Mouse (Mus musculus): ENCODE results near the gene Ces1e. TPM values are rescaled to one million over a fixed set of nuclear protein-coding genes. Genes with fewer than 3 reads are reported as not detected.
"Not testable (repeated sequence)": the region's sequence is repeated elsewhere in the genome, so short reads cannot be mapped to it uniquely, and the experiment has no call there.

The Ces1e gene
- total and polyA plus RNA-seq, 3 experiments = not detected

DNA sequence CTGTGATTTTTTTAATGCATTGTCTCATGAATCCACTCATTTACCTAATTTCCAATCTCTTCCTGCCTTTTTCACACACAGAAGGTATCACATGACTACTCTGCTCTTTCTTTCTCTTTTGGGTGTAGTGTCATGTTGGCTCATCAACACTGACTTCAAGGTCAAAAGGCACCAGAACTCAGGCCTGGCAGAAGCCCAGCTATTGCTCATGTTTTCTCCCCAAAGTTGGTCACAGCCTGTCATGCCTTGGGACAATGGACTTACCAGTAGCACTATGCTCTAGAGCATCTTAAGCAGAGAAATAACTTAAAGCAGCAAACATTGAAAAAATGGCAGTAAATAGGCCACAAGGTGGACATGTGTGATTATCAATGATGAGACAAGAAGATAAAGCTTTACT lies 18.3 kb downstream of the Ces1e start:
- Histone ChIP-seq H3K9ac (ENCODE audit: insufficient read depth, low read depth) (no peak overlapping the region), H3K27me3 (replicated peaks) (no peaks in the 10 kb centered on the region), H3K9me3 (replicated peaks; ENCODE audit: low read length) (no peaks in the 10 kb centered on the region), H3K4me2 (ENCODE audit: insufficient read depth, low read depth, poor library complexity, severe bottlenecking) (no peak overlapping the region), H3K4me1 (ENCODE audit: control insufficient read depth in 1 of 2, insufficient read depth in 2 of 2) (no peaks in the 10 kb centered on the region), H3K36me3 (replicated peaks in 1 of 2; ENCODE audit: control insufficient read depth in 1 of 2, insufficient read depth in 1 of 2, low read length in 1 of 2) (no peaks in the 10 kb centered on the region), H3K27ac (ENCODE audit: insufficient read depth, low read depth) (no peak overlapping the region), H3K79me2 (replicated peaks; ENCODE audit: control insufficient read depth, extremely low read depth, insufficient read depth, poor library complexity, severe bottlenecking) (no peaks in the 10 kb centered on the region), H3K4me3 (replicated peaks in 1 of 3; ENCODE audit: low read depth in 2 of 3, low read length in 2 of 3, poor library complexity in 1 of 3) (no peak overlapping the region)
- in situ Hi-C loops (cut with MboI; ENCODE audit: low pct_ligation_motif_present, low pct_unique_long_range_greater_than_20kb, low sequenced_read_pairs) (no loop called here), dilution Hi-C loops (cut with MboI; ENCODE audit: extremely low pct_ligation_motif_present, extremely low pct_unique_long_range_greater_than_20kb, low sequenced_read_pairs) (no loop called here)
- no peak for DNase-seq (ENCODE audit: extremely low read depth)
- TF ChIP-seq MAX (IDR thresholded peaks at IDR 0.05; ENCODE audit: low read length) = no peak
- no peak for TF ChIP-seq TBP (conservative IDR thresholded peaks at IDR 0.05; ENCODE audit: low read depth, low read length)
- TF ChIP-seq NRF1 (IDR thresholded peaks at IDR 0.05; ENCODE audit: low read depth, low read length) = no peak
- no peak for TF ChIP-seq ELF1 (IDR thresholded peaks at IDR 0.05; ENCODE audit: low read depth, low read length)
- no peak for TF ChIP-seq GABPA (IDR thresholded peaks at IDR 0.05; ENCODE audit: insufficient replicate concordance, low read depth, low read length)
- no peak for TF ChIP-seq PAX5 (IDR thresholded peaks at IDR 0.05; ENCODE audit: low read length)
- no peak for TF ChIP-seq RAD21 (IDR thresholded peaks at IDR 0.05; ENCODE audit: low read depth, low read length)
- no peak for TF ChIP-seq MYC (IDR thresholded peaks at IDR 0.05; ENCODE audit: low read depth, low read length)
- no peak for TF ChIP-seq SIN3A (IDR thresholded peaks at IDR 0.05; ENCODE audit: low read length)
- TF ChIP-seq E2F4 (IDR thresholded peaks at IDR 0.05; ENCODE audit: insufficient replicate concordance, low read depth, low read length) = no peak
- TF ChIP-seq IRF4 (IDR thresholded peaks at IDR 0.05; ENCODE audit: low read depth, low read length) = no peak
- TF ChIP-seq BHLHE40 (IDR thresholded peaks at IDR 0.05; ENCODE audit: low read depth, low read length) = no peak
- no peak for TF ChIP-seq JUN (IDR thresholded peaks at IDR 0.05; ENCODE audit: insufficient read depth, low read depth, low read length)
- TF ChIP-seq EP300 (IDR thresholded peaks at IDR 0.05; ENCODE audit: low read length) = no peak
- TF ChIP-seq CTCF (conservative IDR thresholded peaks at IDR 0.05 in 1 of 2, IDR thresholded peaks at IDR 0.05 in 1 of 2; ENCODE audit: low read depth in 2 of 2, low read length in 2 of 2) = no peak
- no peak for TF ChIP-seq HCFC1 (IDR thresholded peaks at IDR 0.05; ENCODE audit: low read depth, low read length)
- TF ChIP-seq POLR2A (IDR thresholded peaks at IDR 0.05; ENCODE audit: low read depth, low read length) = no peak

DNA sequence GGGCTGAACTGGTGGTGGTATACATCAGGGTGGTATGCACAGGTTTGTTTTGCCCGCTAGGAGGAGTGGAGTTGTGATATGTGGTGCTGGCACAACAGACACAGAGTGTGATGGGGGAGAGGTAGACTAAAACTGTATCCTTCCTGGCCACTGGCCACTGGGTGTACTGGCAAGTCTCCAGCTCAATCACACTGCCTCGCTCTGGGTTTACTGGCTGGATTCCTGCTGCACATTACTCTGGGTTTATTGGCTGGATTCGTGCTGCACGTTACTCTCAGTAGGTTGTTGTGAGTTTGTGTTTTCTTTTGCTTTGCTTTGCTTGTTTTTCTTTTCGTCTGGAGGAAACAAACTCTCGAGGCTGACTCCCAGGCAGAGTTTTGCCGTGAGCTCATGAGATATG lies 30.3 kb downstream of the Ces1e start:
- H3K4me2 ChIP-seq (ENCODE audit: insufficient read depth, low read depth, poor library complexity, severe bottlenecking); H3K27ac ChIP-seq (ENCODE audit: insufficient read depth, low read depth); in situ Hi-C loops (cut with MboI; ENCODE audit: low pct_ligation_motif_present, low pct_unique_long_range_greater_than_20kb, low sequenced_read_pairs); DNase-seq (ENCODE audit: extremely low read depth); H3K4me3 ChIP-seq (replicated peaks in 1 of 3; ENCODE audit: low read depth in 2 of 3, low read length in 2 of 3, poor library complexity in 1 of 3); H3K4me1 ChIP-seq (ENCODE audit: control insufficient read depth in 1 of 2, insufficient read depth in 2 of 2); dilution Hi-C loops (cut with MboI; ENCODE audit: extremely low pct_ligation_motif_present, extremely low pct_unique_long_range_greater_than_20kb, low sequenced_read_pairs); H3K9ac ChIP-seq (ENCODE audit: insufficient read depth, low read depth); H3K79me2 ChIP-seq (replicated peaks; ENCODE audit: control insufficient read depth, extremely low read depth, insufficient read depth, poor library complexity, severe bottlenecking); H3K36me3 ChIP-seq (replicated peaks in 1 of 2; ENCODE audit: control insufficient read depth in 1 of 2, insufficient read depth in 1 of 2, low read length in 1 of 2); H3K27me3 ChIP-seq (replicated peaks); H3K9me3 ChIP-seq (replicated peaks; ENCODE audit: low read length): not testable (repeated sequence)

Data from CH12.LX (cell line).